Mouse (Mus musculus) ZHBTc4 (cell line): ENCODE results near the gene Lrrc63.
"Not testable (repeated sequence)": the region's sequence is repeated elsewhere in the genome, so short reads cannot be mapped to it uniquely, and the experiment has no call there.

ENCODE experiments used
- DNase-seq: peaks from one replicate; pipeline ENCODE4 v3.0.0-alpha.2; 2011; ENCODE audit warnings: low read depth, low spot score

Gene Lrrc63

GRCm38 (mm10) chr14:75130501-75131318 is at the start of gene Lrrc63, which contains the start of gene Lcp1:
Gene Lrrc63 (minus strand): TSS chr14:75130881.
Gene Lcp1 (plus strand): TSS chr14:75131101.
- peak; percentile 65 for DNase-seq

DNA sequence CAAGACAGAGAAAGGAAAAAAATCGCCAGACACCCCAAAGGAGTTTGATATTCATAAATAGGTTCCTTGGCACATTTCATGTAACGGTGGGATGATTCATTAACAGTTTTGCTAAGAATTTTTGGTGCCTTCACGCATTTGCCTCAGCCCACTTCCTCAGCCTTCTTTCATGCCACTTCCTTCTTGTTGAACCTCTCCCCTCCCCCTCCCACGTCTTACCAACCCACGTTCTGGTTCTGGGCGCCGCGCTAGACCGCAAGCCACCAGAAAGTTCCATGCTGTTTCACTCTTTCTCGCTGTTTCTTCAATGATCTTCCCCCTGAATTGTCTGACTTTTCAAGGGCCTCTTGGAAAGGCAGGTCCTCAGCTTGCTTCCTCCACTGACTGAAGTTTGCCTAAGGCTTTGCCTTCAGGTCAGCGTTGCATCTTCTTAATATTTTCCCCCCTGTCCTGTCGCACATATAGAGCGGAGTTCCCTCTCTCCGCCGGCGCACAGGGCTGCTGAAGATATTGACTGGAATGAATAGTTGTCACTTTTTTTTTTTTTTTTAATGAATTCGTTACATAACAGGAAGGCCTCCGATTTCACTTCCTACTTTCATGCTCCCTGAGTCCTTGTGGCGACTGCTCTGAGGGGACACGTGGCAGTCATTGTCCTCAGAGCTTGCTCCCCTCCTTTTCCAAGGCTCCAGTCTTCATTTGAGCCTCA is 48.7 kb upstream of the Lrrc63 start:
- DNase-seq = peak; percentile 47

DNA sequence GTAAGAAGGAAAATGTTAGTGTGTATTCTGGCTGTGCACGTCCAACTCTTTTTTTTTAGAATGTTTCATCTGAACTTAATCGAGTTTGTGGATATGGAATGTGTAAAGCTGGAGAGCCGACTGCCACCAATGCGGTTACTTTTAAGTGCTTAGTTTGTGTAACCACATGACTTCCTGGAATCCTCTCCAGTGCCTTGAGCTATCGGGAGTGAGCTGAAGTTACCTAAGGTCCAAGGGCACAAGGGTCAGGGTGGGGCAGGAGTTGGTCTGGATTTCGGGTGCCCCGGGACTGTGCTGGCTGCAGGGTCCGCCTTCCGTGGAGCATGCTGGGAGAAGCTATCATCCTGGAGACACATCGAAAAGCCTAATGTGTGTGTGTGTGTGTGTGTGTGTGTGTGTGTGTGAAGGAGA is 48.1 kb upstream of the Lrrc63 start:
- peak; percentile 84 for DNase-seq

DNA sequence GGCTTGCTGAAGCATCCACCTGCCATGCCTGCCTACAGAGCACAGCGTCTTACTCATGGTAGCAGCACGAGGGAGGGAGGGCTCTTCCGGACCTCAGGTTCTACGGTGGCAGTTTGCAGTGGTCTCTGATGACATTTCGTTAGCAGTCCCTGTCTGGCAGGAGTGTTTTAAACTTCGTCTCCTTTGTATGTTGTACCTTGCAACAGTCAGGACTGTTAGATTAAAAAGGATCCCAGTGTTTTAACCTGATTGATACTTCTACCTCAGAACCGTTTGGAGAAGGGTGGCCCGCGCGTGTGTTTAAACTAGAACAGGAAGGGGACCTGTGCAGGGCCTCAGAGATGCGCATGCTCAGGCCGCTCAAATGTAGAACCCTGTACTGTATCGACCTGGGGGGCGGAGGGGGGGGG is 47.7 kb upstream of the Lrrc63 start:
- DNase-seq = no peak

DNA sequence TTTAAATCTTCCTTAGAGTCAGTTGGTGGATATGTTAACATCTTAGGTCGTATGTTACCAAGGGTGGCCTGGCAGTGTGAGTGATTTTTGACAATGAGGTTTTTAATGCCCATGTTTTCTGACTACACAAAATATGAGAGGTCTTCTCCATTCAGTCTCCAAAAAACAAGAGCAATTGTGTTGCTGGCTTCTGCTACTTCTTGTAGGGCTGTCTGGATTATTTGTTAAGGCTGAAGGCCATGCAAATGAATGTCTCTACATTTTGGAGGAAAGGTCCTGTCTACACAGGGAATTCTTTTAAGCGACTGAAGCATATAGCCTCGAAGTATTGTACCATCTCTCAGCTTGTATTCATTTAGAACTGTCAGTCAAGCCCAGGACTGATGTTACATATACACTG is 46.7 kb upstream of the Lrrc63 start:
- DNase-seq = no peak

DNA sequence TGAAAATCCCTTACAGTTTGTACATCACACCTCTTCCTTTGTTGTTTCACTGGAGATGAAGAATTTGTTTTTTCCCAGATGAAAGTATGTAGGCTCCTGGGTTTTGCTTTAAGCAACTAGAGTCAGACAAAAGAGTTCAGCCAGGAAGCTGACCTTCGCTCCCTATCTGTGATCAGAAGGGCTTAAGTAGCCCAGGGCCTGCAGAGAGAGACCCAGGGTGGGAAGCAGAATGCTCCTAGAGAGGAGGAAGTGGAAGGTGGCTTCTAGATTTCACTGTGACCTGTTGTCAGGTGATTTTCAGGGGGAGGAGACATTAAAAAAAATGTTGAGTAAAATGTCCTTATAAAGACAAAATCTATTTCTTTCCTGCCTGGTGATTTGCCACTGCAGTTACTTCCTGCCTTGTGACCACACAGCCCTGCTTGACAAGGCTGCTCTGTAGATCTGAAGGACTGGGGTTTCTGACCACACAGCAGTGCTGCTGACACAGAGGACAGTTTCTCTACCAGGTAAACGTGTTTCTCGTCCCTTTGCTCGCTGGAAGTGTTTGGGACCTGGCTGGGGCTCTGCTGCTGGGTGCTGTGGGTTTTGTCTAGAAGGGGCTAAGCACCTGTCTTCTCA is 45.9 kb upstream of the Lrrc63 start:
- no peak for DNase-seq

GRCm38 (mm10) chr14:75175781-75176180 is 45.1 kb upstream of the Lrrc63 start:
- DNase-seq = no peak

GRCm38 (mm10) chr14:75174731-75175555 is 44.3 kb upstream of the Lrrc63 start:
- no peak for DNase-seq

DNA sequence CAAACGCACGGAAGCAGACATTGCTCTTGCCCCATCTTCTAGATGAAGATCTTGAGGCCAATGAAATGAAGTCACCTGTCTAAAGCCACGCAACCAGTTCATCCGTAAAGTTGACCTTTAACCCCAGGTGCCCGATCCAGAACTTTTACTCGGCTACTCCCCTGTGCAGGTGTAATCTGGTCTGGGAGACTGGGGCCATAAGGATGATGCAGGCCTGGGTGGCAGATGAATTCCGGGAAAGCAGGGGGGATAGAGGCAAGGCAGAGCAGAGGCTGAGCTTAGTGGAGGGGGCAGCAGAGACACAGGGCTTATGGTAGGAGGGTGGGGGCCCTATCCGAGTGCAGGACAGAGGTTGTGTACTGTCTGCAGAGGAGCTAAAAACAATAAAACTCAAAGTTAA is 43.6 kb upstream of the Lrrc63 start:
- DNase-seq = no peak

DNA sequence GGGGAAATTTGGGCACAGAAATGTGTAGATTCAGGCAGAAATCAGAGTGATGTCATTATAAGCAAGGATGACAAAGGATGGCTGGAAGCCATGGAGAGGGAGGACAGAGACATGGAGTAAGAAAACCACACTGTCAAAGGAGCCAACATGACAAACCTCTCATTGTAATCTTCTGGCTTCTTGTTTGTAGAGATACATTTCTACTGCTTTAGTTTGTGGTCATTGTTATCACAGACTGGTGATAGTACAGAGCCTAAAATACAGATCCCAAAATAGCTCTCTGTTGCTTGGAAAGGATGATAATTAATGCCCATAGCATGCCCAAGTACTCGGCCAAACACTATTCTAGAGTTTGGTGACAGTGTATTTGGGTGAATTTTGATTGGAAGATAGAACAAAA is 39.9 kb upstream of the Lrrc63 start:
- DNase-seq = no peak

- no peak for DNase-seq
Observed at GRCm38 (mm10) chr14:75168501-75168900, 37.8 kb upstream of the Lrrc63 start.

- no peak for DNase-seq
Observed at GRCm38 (mm10) chr14:75165574-75166131, 35.0 kb upstream of the Lrrc63 start.

DNA sequence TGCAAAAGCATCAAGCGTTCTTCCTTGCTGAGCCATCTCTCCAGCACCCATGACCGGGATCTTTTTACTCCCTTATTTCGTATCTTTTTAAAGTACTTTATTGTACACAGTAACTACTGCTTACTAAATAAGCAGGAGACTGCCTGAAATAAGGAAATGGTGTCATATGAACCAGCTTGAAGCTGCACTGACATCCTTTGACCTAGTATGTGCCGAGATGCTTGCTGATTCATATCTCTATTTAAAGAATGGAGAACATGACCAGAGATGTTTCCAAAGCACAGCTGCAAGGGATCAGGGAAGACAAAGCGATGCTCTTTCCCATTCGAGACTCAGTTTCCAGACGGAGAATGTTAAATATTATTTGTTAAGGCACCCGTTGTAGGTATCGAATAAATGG is 33.7 kb upstream of the Lrrc63 start:
- DNase-seq = no peak

DNA sequence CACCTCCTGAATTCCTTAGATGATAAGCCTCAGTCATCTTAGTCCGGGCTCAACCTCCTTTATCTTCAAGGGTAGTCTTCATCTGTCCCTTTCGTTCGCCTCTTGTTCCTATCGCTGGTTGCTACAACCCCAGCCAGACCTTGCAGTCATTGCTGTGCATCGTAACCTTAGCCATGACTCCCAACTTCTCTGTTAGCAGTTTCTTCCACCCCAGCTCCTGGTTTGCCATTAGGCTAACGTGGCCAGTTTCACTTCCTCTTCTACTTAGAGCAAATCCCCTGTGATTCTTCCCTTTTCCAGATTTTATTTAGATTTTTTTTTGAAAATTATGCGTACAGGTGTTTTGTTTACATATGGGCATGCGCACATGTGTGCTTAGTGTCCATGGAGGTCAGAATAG is 33.2 kb upstream of the Lrrc63 start:
- no peak for DNase-seq

GRCm38 (mm10) chr14:75159375-75159774 is 28.7 kb upstream of the Lrrc63 start:
- DNase-seq = no peak

- DNase-seq = peak; percentile 11
Observed at GRCm38 (mm10) chr14:75154481-75154880, 23.8 kb upstream of the Lrrc63 start.

GRCm38 (mm10) chr14:75151146-75151545 is 20.5 kb upstream of the Lrrc63 start:
- DNase-seq = no peak

DNA sequence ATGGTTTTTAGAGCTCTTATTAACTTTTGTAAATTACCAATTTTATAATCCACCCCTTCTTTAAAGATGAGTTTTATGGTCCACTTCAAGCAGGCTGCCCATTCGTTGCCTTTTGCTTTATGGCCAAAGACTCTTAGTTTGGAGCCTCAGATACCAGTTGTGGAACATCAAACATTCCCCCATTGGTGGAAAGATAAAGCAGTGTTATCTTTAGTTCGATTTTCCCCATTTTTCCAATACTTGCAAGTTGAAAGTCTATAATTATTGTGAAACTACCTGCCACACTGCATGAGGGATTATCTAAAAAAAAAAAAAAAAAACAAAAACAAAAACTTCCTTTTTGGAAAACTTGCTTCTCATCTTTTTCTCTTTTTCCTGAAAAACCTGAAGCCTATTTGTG is 20.0 kb upstream of the Lrrc63 start:
- DNase-seq = no peak

GRCm38 (mm10) chr14:75148229-75148628 is 17.5 kb upstream of the Lrrc63 start:
- DNase-seq = no peak

DNA sequence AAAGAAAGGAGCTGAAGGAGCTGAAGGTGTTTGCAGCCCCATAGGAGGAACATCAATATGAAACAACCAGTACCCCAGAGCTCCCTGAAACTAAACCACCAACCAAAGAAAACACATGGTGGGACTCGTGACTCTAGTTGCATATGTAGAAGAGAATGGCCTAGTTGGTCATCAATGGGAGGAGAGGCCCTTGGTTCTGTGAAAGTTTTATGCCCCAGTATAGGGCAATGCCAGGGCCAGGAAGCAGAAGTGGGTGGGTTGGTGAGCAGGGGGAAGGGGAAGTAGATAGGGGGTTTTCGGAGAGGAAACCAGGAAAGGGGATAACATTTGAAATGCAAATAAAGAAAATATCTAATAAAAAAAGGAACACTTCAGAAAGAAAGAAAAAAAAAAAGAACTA is 17.0 kb upstream of the Lrrc63 start:
- not testable (repeated sequence) for DNase-seq

- DNase-seq = no peak
Observed at GRCm38 (mm10) chr14:75139225-75139624, 8.5 kb upstream of the Lrrc63 start.
